Mouse (Mus musculus): ENCODE measurements at regions not wholly inside any gene's neighbourhood (a gene's known extent, or its start where the extent isn't known, plus 50 kb on each side); places are given as distances from the start of the nearest gene placed in this dataset.

- no peaks in the 10 kb centered on the region for H3K27me3 ChIP-seq (ENCODE audit: control insufficient read depth, insufficient read depth, insufficient read length)
- no peaks in the 10 kb centered on the region for H3K79me2 ChIP-seq (ENCODE audit: control insufficient read depth, insufficient read depth)
- no peaks in the 10 kb centered on the region for H3K36me3 ChIP-seq (ENCODE audit: control insufficient read depth, insufficient read depth)
- H3K4me3 ChIP-seq = no peak overlapping the region
- no peak overlapping the region for H3ac ChIP-seq (ENCODE audit: control insufficient read depth, insufficient read length)
- TF ChIP-seq MYOG (IDR thresholded peaks at IDR 0.05; ENCODE audit: control insufficient read depth in 1 of 3, insufficient read depth in 1 of 3, insufficient read length in 2 of 3, low read depth in 2 of 3) (no peak), SRF (IDR thresholded peaks at IDR 0.05; ENCODE audit: control insufficient read depth, insufficient read length, low read depth) (no peak), CEBPB (IDR thresholded peaks at IDR 0.05; ENCODE audit: insufficient read depth, poor library complexity, severe bottlenecking) (no peak), USF1 (IDR thresholded peaks at IDR 0.05; ENCODE audit: low read depth) (no peak), MAX (IDR thresholded peaks at IDR 0.05; ENCODE audit: low read depth) (no peak)
- no peak overlapping the region for H3K4me2 ChIP-seq (ENCODE audit: low read depth)
These were observed 139.1 kb upstream of the Map3k7 start for GRCm38 (mm10) chr4:31824518-31825437.

- H3K4me2 ChIP-seq (ENCODE audit: low read depth) = no peak overlapping the region
These were observed 138.5 kb upstream of the Map3k7 start for GRCm38 (mm10) chr4:31825438-31825830.

GRCm38 (mm10) chr4:31826661-31827060, 137.2 kb upstream of the Map3k7 start:
- no peaks in the 10 kb centered on the region for H3K79me2 ChIP-seq (ENCODE audit: control insufficient read depth, insufficient read depth)
- H3K27me3 ChIP-seq (ENCODE audit: control insufficient read depth, insufficient read depth, insufficient read length) = no peaks in the 10 kb centered on the region
- H3K36me3 ChIP-seq (ENCODE audit: control insufficient read depth, insufficient read depth) = no peaks in the 10 kb centered on the region
- no peak overlapping the region for H3K4me3 ChIP-seq
- H3ac ChIP-seq (ENCODE audit: control insufficient read depth, insufficient read length) = no peak overlapping the region
- TF ChIP-seq USF1 (IDR thresholded peaks at IDR 0.05; ENCODE audit: low read depth) = no peak
- TF ChIP-seq REST (IDR thresholded peaks at IDR 0.05; ENCODE audit: insufficient read depth, insufficient read length) = no peak
- TF ChIP-seq TCF3 (IDR thresholded peaks at IDR 0.05; ENCODE audit: insufficient read length, low read depth) = no peak
- no peak for TF ChIP-seq MYOG (IDR thresholded peaks at IDR 0.05; ENCODE audit: control insufficient read depth in 1 of 3, insufficient read depth in 1 of 3, insufficient read length in 2 of 3, low read depth in 2 of 3)
- no peak for TF ChIP-seq POLR2AphosphoS2 (IDR thresholded peaks at IDR 0.05; ENCODE audit: insufficient read length, low read depth)
- no peak for TF ChIP-seq MYOD1 (IDR thresholded peaks at IDR 0.05; ENCODE audit: control insufficient read depth in 1 of 3, insufficient read length in 2 of 3, low read depth in 2 of 3)
- TF ChIP-seq POLR2A (IDR thresholded peaks at IDR 0.05; ENCODE audit: insufficient read length, low read depth) = no peak
- TF ChIP-seq TCF12 (IDR thresholded peaks at IDR 0.05; ENCODE audit: insufficient read depth, poor library complexity, severe bottlenecking) = no peak
- no peak for TF ChIP-seq SRF (IDR thresholded peaks at IDR 0.05; ENCODE audit: control insufficient read depth, insufficient read length, low read depth)
- no peak for TF ChIP-seq MAX (IDR thresholded peaks at IDR 0.05; ENCODE audit: low read depth)
- TF ChIP-seq CEBPB (IDR thresholded peaks at IDR 0.05; ENCODE audit: insufficient read depth, poor library complexity, severe bottlenecking) = no peak
- TF ChIP-seq E2F4 (IDR thresholded peaks at IDR 0.05; ENCODE audit: insufficient read depth) = no peak
- no peak overlapping the region for H3K4me2 ChIP-seq (ENCODE audit: low read depth)

More at GRCm38 (mm10) chr4:31825438-31825830, 138.5 kb upstream of the Map3k7 start:
- Histone ChIP-seq H3K27me3 (ENCODE audit: control insufficient read depth, insufficient read depth, insufficient read length) (no peaks in the 10 kb centered on the region), H3K4me3 (no peak overlapping the region), H3K79me2 (ENCODE audit: control insufficient read depth, insufficient read depth) (no peaks in the 10 kb centered on the region), H3ac (ENCODE audit: control insufficient read depth, insufficient read length) (no peak overlapping the region), H3K36me3 (ENCODE audit: control insufficient read depth, insufficient read depth) (no peaks in the 10 kb centered on the region)
- no peak for TF ChIP-seq TCF12 (IDR thresholded peaks at IDR 0.05; ENCODE audit: insufficient read depth, poor library complexity, severe bottlenecking)
- TF ChIP-seq USF1 (IDR thresholded peaks at IDR 0.05; ENCODE audit: low read depth) = no peak
- no peak for TF ChIP-seq MAX (IDR thresholded peaks at IDR 0.05; ENCODE audit: low read depth)
- TF ChIP-seq E2F4 (IDR thresholded peaks at IDR 0.05; ENCODE audit: insufficient read depth) = no peak
- TF ChIP-seq CEBPB (IDR thresholded peaks at IDR 0.05; ENCODE audit: insufficient read depth, poor library complexity, severe bottlenecking) = no peak
- TF ChIP-seq TCF3 (IDR thresholded peaks at IDR 0.05; ENCODE audit: insufficient read length, low read depth) = no peak
- no peak for TF ChIP-seq REST (IDR thresholded peaks at IDR 0.05; ENCODE audit: insufficient read depth, insufficient read length)

GRCm38 (mm10) chr4:31827266-31827665, 136.6 kb upstream of the Map3k7 start:
- H3K27me3 ChIP-seq (ENCODE audit: control insufficient read depth, insufficient read depth, insufficient read length) = no peaks in the 10 kb centered on the region
- no peak for TF ChIP-seq REST (IDR thresholded peaks at IDR 0.05; ENCODE audit: insufficient read depth, insufficient read length)
- no peak for TF ChIP-seq E2F4 (IDR thresholded peaks at IDR 0.05; ENCODE audit: insufficient read depth)
- TF ChIP-seq USF1 (IDR thresholded peaks at IDR 0.05; ENCODE audit: low read depth) = no peak
- no peak overlapping the region for H3K4me2 ChIP-seq (ENCODE audit: low read depth)
- no peaks in the 10 kb centered on the region for H3K36me3 ChIP-seq (ENCODE audit: control insufficient read depth, insufficient read depth)
- no peak overlapping the region for H3K4me3 ChIP-seq
- no peaks in the 10 kb centered on the region for H3K79me2 ChIP-seq (ENCODE audit: control insufficient read depth, insufficient read depth)
- H3ac ChIP-seq (ENCODE audit: control insufficient read depth, insufficient read length) = no peak overlapping the region

GRCm38 (mm10) chr4:31830241-31830640, 133.7 kb upstream of the Map3k7 start:
- H3K4me3 ChIP-seq = no peak overlapping the region
- no peak overlapping the region for H3ac ChIP-seq (ENCODE audit: control insufficient read depth, insufficient read length)
- no peaks in the 10 kb centered on the region for H3K36me3 ChIP-seq (ENCODE audit: control insufficient read depth, insufficient read depth)
- H3K4me2 ChIP-seq (ENCODE audit: low read depth) = no peak overlapping the region
- TF ChIP-seq MYOD1 (IDR thresholded peaks at IDR 0.05; ENCODE audit: control insufficient read depth in 1 of 3, insufficient read length in 2 of 3, low read depth in 2 of 3) = no peak
- TF ChIP-seq POLR2AphosphoS2 (IDR thresholded peaks at IDR 0.05; ENCODE audit: insufficient read length, low read depth) = no peak
- no peak for TF ChIP-seq TCF3 (IDR thresholded peaks at IDR 0.05; ENCODE audit: insufficient read length, low read depth)
- no peak for TF ChIP-seq TCF12 (IDR thresholded peaks at IDR 0.05; ENCODE audit: insufficient read depth, poor library complexity, severe bottlenecking)
- no peak for TF ChIP-seq SRF (IDR thresholded peaks at IDR 0.05; ENCODE audit: control insufficient read depth, insufficient read length, low read depth)
- TF ChIP-seq USF1 (IDR thresholded peaks at IDR 0.05; ENCODE audit: low read depth) = no peak
- TF ChIP-seq POLR2A (IDR thresholded peaks at IDR 0.05; ENCODE audit: insufficient read length, low read depth) = no peak
- TF ChIP-seq REST (IDR thresholded peaks at IDR 0.05; ENCODE audit: insufficient read depth, insufficient read length) = no peak
- TF ChIP-seq MYOG (IDR thresholded peaks at IDR 0.05; ENCODE audit: control insufficient read depth in 1 of 3, insufficient read depth in 1 of 3, insufficient read length in 2 of 3, low read depth in 2 of 3) = no peak
- H3K27me3 ChIP-seq (ENCODE audit: control insufficient read depth, insufficient read depth, insufficient read length) = no peaks in the 10 kb centered on the region
- no peaks in the 10 kb centered on the region for H3K79me2 ChIP-seq (ENCODE audit: control insufficient read depth, insufficient read depth)
